Mouse (Mus musculus) forelimb bud, embryonic 11.5 days (tissue): Measurements from ENCODE around the gene Sec13.
"Not testable (repeated sequence)": the region's sequence is repeated elsewhere in the genome, so short reads cannot be mapped to it uniquely, and the experiment has no call there.

Experiments used
- DNase-seq: peaks from one replicate; pipeline ENCODE4 v3.0.0-alpha.2; 2012; ENCODE audit warnings: low read depth, low spot score

The Sec13 gene

DNA sequence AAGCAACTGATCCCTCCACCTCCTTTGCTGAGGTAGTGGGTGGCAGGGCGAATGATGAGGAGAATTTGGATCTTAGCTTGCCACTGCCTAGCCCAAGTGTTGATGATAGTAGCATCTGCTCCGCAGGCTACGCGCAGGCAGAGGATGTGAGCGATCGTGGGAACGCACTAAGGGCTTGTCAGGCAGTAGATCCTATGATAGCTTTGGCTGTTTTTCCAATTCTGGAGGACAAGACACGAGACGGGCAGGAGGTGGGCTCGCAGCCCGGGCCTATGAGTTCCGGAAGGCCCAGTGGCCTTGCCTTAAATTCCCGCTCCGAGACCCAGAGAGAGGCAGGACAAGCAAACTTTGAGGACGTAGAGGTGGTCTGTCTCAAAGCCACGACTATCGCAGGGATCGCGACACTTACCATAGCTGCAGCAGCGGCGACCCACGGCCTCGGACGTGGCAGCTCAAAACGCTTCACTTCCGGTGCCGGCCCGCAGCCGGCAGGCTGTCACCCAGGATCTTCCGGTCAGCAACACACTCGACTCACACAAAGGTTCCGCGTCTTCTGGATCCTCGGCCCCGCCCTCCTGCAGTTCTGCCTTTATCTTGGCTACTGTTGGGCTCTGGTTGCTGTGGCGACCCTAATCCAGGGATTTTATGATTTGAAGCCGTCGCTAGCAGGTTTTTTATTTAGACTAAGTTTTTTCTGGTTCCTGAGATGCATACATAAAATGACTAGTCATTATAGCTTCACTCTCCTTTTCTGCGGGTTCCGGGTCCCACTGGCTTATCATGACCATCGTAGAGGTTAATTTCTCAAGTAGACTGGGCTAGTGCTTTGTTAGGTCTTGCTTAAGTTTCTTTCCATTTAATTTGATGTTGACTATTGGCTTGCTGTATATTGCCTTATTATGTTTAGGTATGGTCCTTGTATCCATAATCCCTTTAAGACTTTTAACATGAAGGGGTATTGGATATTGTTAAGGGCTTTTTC is at the start of gene Sec13:
TSS of gene Sec13 (minus strand) at position 508 of the 982 bp plus-strand sequence.
- DNase-seq: peak; percentile 92

- DNase-seq: peak; percentile 46
Observed at GRCm38 (mm10) chr6:113787459-113787968, 47.0 kb upstream of the Sec13 start.

DNA sequence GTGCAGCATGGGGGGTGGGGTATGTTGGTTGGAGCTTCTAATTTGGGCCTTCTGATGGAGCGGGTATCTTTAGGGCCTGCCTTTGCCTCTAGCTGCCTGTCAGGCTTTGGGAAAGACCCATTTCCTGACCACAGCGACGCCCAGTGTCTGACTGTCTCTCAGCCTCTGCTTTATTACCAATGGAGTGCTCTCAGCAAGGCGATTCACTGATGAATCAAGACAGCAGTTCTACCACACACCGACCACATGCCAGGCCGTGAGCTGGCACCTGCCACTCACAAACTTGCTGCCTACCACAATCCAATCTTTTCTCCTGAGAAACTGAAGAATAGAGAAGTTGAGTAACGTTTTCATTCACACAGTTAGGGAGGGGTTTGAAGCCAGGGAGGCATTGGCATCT is 45.1 kb upstream of the Sec13 start:
- no peak for DNase-seq

DNA sequence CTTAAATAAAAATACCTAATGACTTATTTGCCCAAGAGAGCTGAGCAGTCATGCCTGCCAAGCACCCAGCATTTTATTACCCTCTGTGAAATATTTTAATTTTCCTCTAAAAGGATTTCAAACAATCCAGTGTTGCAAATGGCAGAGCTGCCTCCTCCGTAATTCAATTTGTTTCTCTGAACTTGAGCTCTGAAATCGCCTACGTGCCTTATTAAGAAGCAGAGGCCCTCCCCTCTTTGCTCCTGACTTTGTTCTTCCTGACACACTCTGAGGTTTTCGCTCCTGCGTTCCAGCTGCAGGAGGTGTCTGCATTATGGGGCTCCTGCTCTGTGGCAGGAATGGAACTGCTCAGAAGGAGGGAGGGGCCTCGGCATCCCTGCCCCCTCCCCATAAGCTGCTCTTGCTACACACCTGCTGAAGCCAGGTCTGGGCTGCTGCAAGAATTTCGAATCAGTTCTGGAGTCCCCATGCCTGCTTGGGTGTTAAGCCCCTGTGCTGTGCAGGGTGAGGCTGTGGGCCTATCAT is 37.7 kb upstream of the Sec13 start:
- no peak for DNase-seq

DNA sequence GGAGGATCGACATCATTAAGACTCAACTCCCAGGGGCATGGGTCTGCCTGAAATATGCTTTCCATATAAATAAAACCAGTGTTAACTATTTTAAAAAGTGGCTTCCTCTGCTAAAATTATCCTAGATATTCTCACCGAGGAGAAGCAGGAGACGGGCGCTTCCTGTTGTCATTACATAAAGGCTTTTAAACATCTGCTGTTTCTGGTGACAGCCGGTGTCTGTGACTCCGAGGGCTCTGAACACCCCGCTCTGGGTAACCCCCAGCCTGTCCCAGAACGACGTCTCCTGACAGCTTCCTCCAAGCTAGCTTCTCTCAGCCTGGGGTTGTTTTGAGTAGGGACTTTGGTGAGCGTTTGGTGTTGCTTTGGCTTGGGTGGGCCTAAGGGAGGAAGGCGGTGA is 28.3 kb upstream of the Sec13 start:
- DNase-seq: no peak

- DNase-seq: peak; percentile 74
Observed at GRCm38 (mm10) chr6:113761644-113762043, 21.1 kb upstream of the Sec13 start.

DNA sequence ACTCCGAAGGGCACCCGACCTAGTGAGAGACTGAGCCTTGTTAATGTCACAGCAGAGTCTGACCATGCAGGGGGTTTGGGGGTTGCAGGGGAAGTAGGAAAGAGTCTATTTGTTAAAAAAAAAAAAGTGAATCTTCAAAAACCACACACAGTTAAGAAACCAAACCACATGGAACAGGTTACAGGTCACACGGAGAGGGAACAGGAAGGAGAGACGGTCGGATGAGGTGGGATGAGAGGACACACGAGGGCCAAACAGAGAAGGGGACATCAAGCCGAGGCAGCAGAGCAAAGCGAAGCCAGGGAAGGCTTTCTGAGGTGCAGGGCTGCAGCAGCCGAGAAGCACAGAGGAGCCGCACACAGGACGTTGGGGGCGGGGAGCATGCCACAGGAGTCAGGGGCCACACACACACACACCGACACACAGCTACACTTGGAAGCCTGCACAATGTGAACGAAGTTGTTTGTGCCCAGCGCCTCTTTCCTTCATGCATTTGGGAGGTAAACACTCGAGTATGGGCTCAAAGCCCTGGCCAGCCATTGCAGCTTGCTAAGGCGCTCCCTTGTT is 8.7 kb upstream of the Sec13 start:
- no peak for DNase-seq

GRCm38 (mm10) chr6:113748351-113748750 is 7.8 kb upstream of the Sec13 start:
- DNase-seq: no peak

- no peak for DNase-seq
Observed at GRCm38 (mm10) chr6:113747284-113747683, 6.7 kb upstream of the Sec13 start.

DNA sequence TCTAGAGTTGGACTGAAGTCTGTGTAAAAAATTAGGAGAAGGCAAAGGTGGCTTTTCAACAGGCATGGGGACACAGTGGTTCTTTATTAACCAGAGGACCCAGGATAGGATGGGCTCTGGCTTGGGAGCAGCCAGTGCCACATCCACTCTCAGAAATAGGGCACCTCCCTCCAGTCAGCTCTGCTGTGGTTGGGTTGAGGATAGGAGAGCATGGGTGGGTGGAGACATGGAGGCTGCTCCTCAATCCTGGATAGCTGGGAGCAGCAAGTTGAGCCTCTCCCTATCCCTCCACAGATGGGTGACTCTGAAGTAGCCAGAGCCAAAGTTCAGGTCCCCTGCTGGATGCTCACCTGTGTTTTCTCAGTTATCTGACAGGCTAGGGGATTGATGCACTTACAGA is 4.6 kb upstream of the Sec13 start:
- DNase-seq: no peak

DNA sequence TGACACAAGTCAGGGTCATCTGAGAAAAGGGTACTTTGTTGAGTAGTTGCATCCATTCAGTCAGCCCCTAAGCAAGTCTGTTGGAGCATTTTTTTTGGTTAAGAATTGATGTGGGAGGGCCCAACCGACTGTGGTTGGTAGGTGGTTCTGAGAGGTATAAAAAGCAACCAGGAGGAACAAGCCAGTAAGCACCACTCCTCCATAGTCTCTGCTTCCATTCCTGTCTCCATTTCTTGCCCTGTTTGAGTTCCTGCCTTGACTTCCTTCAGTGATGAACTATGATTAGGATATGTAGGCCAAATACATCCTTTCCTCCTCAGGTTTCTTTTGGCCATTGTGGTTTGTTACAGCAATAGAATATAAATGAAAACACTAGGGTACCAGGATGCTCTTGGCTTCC is 2.6 kb upstream of the Sec13 start:
- DNase-seq: no peak

DNA sequence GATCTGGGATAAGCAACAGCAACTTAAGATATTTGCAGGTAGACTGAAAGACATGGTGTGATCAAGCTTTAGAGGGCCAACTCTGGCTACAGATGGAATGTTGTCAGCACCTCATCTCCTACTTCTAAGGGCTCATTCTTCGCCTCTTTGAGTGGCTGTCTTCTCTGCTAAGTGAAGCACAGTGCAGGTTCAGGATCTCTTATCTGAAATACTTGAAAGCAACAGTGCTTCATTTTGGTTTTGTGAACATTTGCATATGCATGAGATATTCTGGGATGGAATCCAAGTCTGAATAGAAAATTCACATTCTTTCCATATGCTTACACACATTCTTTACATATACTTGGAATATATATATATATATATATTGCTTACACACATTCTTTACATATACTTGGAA is 1.8 kb upstream of the Sec13 start:
- no peak for DNase-seq

DNA sequence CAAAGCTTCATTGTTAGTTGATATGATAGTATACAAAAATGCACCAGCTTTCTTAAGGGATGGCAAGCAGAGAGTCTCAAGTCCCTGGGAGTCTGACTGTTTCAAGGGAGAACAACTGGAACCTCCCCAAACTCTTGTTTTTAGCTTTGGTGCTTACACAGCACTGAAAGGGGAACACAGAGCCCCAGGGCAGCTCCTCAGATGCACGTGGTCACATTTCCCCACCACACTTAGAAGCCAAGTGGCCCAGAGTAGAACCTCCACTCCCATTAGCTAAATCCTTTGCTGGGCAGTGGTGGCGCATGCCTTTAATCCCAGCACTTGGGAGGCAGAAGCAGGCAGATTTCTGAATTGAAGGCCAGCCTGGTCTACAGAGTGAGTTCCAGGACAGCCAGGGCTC is 882 bp upstream of the Sec13 start:
- DNase-seq: no peak

GRCm38 (mm10) chr6:113737318-113738046 is 3.1 kb downstream of the Sec13 start:
- no peak for DNase-seq

DNA sequence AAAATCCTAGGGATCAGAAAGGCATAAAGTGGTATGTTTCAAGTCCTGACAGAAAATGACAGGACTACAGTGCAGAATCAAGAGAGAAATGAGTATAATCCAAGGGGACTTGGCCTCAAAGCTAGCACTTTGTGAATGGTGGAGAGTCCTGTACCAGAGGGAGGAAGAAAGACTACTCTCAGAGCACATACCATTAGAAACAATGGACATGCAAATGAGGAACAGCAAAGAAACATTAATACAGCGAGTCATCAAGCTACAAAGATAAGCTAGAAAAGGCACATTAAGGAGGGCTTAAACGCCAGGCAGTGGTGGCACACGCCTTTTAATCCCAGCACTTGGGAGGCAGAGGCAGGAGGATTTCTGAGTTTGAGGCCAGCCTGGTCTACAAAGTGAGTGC is 9.2 kb downstream of the Sec13 start:
- DNase-seq: no peak

DNA sequence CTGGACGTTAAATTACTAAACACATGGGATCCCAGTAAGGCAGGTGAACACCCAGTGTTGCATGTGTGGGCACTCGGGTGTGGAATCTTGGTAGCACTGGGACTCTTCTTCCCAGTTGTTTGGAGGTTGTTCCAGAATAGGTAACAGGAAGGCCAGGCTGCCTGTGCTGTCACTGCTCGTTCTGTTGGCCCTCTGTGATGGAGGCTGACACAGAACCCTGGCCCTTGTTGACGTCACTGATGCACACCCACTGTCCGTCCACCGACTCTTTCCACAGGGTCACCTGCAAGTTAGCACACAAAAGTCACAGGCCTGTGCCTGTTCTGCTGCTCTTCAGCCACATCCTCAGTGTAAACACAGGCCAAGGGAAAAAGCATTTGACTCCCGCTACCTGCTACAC is 12.4 kb downstream of the Sec13 start:
- no peak for DNase-seq

GRCm38 (mm10) chr6:113721061-113721460 is 19.5 kb downstream of the Sec13 start:
- no peak for DNase-seq

GRCm38 (mm10) chr6:113719878-113720277 is 20.7 kb downstream of the Sec13 start, which contains the start of gene Ghrl:
Ghrl (minus strand) TSS chr6:113719880.
- no peak for DNase-seq

DNA sequence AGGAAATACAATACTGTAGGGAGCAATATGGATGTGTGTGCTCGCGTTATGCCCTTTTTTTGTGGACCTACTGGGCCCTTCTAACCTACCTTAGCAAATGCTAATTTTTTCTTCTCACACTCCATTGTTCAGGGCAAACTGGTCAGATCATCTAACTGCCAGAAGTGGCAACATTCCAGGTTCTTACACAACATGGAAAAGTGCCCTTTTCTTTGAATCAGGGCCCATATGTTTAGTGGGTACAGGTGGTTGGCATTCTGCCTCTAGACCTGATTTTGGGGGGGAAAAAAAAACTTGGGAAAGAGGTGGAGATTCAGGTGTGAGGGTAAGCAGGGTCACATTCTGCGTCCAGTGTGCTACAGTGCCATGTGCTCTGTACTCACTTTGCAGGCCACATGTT is 23.0 kb downstream of the Sec13 start:
- DNase-seq: no peak

DNA sequence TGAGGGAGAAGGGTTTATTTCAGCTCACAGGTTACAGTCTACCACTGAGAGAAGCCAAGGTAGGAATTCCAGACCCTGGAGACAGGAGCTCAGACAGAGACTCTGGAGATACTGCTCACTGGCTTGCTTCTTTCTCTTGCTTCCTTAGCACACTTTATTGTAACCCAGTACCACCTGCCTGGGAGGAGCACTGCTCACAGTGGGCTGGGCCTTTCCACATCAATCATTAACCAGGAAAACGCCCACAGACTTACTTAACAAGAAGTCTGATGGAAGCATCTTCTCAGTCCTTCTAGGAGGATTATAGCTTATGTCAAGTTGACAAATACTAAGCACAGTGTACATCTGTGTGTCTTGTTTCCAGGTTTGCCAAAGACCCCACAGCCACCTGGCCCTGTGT is 25.7 kb downstream of the Sec13 start:
- no peak for DNase-seq

DNA sequence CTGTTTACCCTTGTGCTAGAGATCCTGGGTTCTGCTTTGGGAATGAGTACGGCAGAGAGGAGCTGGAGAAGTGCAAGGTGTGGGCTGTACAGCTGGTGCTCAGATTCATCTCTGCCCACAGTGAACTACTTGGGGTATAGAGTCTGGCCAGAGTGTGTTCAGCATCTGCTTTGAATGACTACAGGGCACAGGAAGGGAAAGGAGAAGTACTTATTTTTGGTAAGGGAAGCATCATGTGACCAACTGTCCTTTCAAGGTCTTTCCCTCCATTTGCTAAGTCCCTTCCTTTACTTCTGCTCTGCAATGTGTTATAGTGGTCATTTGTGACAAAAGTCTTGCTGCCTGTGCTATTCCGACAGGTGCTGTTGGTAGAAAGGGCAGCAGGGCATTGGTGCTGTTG is 26.3 kb downstream of the Sec13 start:
- DNase-seq: no peak

GRCm38 (mm10) chr6:113713389-113713788 is 27.2 kb downstream of the Sec13 start:
- DNase-seq: not testable (repeated sequence)
